Mouse (Mus musculus) NIH3T3 (cell line): ENCODE measurements around the gene Agmo.

Source experiments
- DNase-seq: peaks from one replicate; pipeline ENCODE4 v3.0.0-alpha.2; 2012; ENCODE audit warnings: low read depth

Agmo gene

GRCm38 (mm10) chr12:37434466-37434865, 193.0 kb downstream of the Agmo start:
- DNase-seq = no peak

DNA sequence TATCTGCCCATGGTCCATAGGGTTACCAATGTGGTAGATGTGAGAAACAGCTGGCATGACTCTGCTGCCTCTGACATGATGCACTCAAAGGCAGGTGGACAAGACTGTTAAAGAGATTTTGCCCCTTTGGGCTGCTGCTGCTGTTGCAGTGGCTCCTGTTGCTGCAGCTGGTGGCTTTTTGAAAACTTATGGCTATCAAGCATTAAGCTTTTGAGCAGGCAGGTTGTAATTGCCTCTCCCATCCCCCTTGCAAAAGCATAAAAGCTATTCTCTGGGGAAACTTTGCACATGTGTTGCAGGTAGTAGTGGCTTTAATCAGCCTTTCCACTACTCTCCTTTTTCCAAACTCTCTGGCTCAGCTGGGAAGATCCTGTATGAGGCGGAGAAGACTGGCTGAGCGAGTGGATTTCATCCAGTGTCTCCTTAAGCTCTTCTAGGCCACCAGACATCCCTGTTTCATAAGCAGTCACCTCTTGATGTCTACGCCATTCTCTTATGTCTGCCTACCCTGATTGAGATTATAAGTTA, 201.1 kb downstream of the Agmo start:
- no peak for DNase-seq

GRCm38 (mm10) chr12:37445255-37445654, 203.8 kb downstream of the Agmo start:
- DNase-seq = no peak

DNA sequence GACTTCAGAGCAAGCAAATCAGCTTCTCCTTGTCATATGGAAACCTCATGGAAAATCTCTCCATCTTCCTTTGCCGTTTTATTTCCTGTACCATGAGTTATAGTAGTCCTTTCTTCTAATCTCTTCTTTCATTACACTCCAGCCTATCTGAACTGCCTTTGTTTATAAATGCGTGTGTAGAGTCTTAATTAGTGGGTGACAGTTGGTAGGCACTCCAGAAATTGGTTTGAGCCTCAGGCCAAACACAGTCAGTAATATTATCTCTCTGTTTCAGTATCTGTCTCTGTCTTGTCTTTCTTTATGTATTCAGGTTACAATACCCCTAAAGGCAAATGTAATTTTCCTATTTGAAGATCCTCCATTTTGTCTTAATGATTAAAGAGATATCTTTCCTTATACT, 208.2 kb downstream of the Agmo start:
- DNase-seq = no peak

DNA sequence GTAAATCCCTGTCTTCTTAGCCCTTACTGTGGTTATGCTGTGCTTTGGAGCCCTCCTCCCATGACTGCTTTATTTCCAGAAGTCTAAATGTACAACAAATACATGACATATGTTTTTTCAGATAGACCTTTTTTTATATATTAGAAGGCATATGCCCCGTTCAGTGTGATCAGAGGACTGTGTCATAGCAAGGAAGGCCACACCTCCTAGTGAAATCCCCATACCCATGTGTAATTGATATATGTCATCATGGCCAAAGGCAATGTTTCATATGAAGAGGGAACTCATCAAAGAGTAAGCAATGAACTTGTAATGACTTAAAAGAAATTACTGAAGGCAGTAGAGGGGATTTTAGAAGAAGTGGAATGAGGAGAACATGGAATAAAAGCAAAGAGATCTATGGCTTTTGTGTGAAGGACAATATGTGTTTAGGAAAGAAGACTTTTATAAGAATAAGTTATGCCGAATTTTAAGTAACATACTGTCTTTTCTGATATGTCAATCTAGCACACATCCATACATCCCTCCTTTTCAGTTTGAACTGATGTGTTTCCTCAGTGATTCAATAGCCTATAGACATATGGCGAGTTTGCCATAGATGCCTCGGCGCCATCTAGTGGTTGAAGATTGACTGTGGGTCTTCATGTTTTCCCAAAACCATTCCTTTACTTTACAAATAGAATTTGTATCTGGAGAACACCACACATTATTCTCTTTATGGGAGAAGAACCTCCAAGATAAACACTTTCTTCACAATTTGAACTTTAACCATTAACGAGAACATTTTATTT, 209.1 kb downstream of the Agmo start:
- DNase-seq = peak; percentile 76

GRCm38 (mm10) chr12:37471631-37472030, 230.2 kb downstream of the Agmo start:
- no peak for DNase-seq

DNA sequence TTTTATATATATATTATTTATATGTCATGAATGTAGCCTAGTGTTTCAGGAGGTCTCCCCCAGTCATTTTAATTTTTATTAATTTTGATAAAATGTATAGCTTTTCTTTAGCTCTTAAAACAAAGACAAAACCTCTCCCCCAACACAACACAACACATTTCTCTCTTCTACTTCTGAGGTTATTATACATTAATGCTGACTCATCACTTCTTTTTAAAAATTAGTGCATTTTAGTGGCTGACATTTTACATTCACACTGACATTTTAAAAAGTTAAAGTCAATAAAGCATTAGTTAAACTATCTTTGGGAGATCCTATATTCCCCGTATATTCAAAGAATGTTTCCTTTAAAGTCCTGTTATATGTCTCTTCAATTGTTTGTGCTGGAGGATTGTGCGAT, 235.4 kb downstream of the Agmo start:
- no peak for DNase-seq

DNA sequence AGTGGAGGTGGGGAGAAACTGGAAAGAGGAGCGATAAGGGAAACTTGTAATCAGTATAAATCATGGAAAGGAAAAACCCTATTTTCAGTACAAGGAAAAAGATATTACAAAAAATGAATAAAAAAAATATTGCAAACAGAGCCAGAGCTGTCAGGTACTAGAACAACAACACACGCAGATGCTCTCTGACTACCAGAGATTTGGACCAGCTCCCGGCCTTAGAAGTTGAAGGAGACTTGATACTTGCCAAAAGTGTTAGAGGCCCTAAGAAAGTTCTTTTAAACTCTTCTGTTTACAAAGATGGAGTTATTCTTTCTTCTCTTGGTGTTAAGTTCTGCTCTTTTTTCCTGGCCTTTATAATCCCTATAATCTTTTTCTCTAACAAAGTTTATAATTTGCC, 246.6 kb downstream of the Agmo start:
- no peak for DNase-seq

DNA sequence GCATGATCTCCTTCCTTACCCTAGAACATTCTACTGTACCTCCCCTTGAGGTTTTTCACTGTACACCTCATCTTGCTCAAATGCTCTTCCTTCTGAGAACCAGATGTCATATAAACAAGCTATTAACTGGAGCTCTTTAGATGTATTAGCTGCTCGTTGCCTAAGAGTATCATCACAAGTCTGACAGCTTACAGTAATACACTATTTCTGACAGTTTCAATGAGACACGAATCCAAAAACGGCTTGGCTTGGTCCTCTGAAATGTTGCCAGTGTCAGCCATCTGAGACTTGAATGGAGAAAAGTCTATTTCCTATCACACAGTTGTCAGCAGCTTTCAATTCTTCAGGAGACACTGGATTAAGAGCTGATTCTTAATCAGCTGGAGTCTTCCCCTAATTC, 257.4 kb downstream of the Agmo start:
- DNase-seq = no peak

DNA sequence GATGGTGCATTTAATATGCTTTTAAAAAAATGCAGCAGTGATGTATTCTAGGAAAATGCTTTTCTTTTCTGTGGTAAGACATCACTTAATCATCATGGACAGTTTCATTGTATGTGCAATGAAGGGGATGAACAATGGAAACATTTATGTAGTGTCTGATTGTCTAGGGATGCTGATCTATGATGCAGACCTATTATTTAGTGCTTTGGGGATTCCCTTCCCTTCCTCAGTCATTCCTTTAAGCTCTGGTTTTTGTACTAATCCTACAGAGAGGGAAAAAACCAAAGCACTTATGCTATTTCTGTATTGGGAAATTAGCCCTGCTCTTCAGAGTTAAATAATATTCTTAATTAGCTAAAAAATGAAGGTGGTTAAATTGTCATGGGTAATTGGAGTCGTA, 266.0 kb downstream of the Agmo start:
- no peak for DNase-seq

- no peak for DNase-seq
These were observed 266.4 kb downstream of the Agmo start for GRCm38 (mm10) chr12:37507826-37508225.

GRCm38 (mm10) chr12:37521772-37522171, 280.3 kb downstream of the Agmo start:
- no peak for DNase-seq

GRCm38 (mm10) chr12:37524662-37525061, 283.2 kb downstream of the Agmo start:
- no peak for DNase-seq

DNA sequence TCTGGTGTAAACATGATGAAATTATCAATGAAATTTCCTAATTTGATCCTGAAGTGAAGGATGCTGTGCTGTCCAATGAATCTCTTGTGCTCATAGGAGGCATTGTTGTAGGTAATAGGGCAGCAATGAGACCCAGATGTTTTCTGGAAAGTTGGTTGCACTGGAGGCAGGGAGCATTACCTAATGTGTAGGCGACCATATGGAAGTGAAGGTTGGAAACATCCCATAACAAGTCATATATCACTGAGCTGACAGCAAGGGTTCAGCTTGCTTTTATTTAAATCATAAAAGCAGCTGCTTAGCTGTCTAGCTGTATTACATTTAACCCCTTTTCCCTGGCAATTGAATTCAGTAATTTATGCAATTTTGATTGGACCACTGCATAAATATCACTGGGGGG, 299.6 kb downstream of the Agmo start:
- DNase-seq = no peak

DNA sequence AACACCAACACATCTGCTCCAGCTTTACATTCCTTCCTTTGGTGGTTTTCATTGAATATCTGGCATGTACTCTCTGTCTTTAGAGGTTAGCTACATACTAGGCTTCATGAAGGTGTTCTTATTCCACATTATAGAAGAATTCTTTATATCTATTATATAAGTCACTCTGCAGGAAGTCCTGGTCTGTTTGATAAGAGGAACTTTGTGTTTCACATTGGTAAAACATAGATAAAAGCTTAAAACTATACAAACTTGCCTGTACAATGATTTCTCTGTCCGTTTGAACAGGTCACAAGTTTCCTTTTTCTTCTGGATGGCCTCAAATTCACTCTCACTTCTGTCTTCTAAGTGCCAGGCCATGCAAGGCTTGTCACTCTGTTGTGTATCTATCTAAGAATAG, 316.8 kb downstream of the Agmo start:
- DNase-seq = no peak

DNA sequence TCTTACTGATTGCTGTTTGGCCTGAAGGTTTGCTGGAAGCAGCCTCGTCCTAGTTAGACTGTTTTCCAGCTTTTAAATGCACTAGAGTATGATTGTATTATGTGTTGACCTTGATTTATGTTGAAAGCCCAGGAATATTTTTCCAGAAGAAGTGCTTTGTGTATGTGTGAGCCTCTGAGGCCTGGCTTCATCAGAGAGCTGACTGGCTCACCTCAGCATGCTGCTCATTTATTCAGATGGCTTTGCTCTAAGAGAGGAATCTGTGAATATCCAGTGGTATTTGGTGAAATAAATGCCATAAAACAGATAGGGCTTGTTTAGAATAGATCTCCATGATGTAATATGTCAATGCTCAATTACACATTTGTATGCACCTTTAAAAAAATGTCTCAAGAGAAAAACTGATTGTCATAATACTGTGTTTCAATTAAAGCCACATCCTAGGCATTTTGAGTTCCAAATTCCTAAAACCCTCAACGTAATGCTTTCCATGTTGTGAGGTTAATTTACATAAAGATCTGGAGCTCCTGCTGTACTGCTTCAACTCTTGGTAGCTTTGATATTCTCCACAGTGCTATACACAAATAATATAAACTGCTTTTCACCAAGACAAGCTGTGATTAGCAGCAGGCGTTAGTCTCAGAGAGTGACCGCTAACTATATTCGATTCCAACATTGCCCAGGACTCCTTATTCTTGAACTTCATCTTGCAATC, 324.6 kb downstream of the Agmo start:
- DNase-seq = no peak

DNA sequence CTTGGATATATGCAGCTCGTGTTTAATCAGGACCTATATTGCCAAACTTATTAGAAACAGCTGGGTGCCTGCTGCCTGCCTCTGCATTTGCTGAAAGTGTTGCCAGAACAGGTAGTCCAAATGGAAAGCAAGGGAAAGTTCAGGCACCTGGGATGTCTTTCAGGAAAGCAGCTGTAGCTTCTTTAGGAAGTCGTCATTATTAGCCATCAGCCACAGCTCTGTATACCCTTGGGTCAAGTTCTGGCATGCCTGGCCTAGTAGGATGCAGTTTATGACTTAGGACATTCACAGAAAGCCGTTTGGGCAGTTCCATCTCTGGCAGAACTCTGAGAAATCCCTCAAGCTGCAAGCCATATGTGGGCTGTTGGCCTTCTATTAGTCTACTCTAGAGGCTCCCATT, 330.5 kb downstream of the Agmo start:
- DNase-seq = no peak

- no peak for DNase-seq
These were observed 341.3 kb downstream of the Agmo start for GRCm38 (mm10) chr12:37582777-37583176.

- no peak for DNase-seq
These were observed 351.4 kb downstream of the Agmo start for GRCm38 (mm10) chr12:37592853-37593252.

DNA sequence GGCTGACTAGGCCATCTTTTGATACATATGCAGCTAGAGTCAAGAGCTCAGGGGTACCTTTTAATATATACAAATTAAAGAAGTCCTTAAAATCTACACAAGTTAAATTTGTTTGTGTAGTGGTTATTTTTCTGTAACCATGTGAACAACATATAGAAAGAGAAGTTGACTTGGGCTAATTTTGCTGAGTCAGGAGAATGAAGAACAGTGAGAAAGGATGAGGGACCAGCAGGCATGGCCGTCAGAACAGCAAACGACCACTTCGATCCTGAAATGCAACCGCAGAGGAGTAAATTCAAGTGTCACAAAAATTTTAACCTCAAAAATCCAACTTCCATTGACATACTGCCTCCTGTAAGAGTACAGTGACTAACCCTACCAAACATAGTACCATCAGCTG, 371.4 kb downstream of the Agmo start:
- DNase-seq = no peak

- peak; percentile 17 for DNase-seq
These were observed 373.3 kb downstream of the Agmo start for GRCm38 (mm10) chr12:37614769-37615168.

- no peak for DNase-seq
These were observed 382.6 kb downstream of the Agmo start for GRCm38 (mm10) chr12:37624078-37624477.
